Mouse (Mus musculus) spleen, adult 2 months (tissue): ENCODE data around the gene Cnga1.

Source experiments
- CTCF ChIP-seq: fragments of 200-500 bp; IDR thresholded peaks from 2 replicates; pipeline ENCODE4 v1.5.1; 2011; ENCODE audit warnings: mild to moderate bottlenecking, inconsistent platforms; ENCODE audit not compliant: insufficient read depth, insufficient read length, insufficient replicate concordance; ENCODE audit errors: extremely low read depth
- POLR2A ChIP-seq: fragments of 200-500 bp; IDR thresholded peaks from 2 replicates; pipeline ENCODE4 v1.6.1; 2011; ENCODE audit warnings: low read depth, low read length, inconsistent platforms

GRCm38 (mm10) chr5:72636122-72636521 is 8.0 kb downstream of the Cnga1 start:
- TF ChIP-seq CTCF, result no peak
- TF ChIP-seq POLR2A, result no peak
